Mouse (Mus musculus) testis, adult 2 months (tissue): ENCODE measurements at regions not wholly inside any gene's neighbourhood (a gene's known extent, or its start where the extent isn't known, plus 50 kb on each side); places are given as distances from the start of the nearest gene placed in this dataset.

Source experiments
- CTCF ChIP-seq: fragments of 200-500 bp; IDR thresholded peaks from 2 replicates; pipeline ENCODE4 v1.5.1; 2012; ENCODE audit warnings: low read depth, mild to moderate bottlenecking, inconsistent platforms, low read length, moderate library complexity; ENCODE audit not compliant: control insufficient read depth, insufficient read depth, insufficient replicate concordance
- POLR2A ChIP-seq: fragments of 200-500 bp; IDR thresholded peaks from 2 replicates; pipeline ENCODE4 v1.6.1; 2012; ENCODE audit warnings: low read depth, mild to moderate bottlenecking, inconsistent platforms, low read length, moderate library complexity; ENCODE audit not compliant: control insufficient read depth

- TF ChIP-seq CTCF (no peak), POLR2A (no peak)
Observed at GRCm38 (mm10) chr7:66532048-66532447, 104.7 kb upstream of the Aldh1a3 start.
